Mouse (Mus musculus) intestine, postnatal 0 days (tissue): ENCODE data around the gene Lysmd1. TPM values are rescaled to one million over a fixed set of nuclear protein-coding genes. Genes with fewer than 3 reads are reported as not detected.

ENCODE experiments used
- ATAC-seq: fragments of 200-750 bp; cut with Nextera tagmentation; 2 replicates; pipeline ENCODE4 v1.8.0; 2017; ENCODE audit warnings: mild to moderate bottlenecking, moderate TSS enrichment, moderate library complexity
- H3K27ac ChIP-seq: fragments of 300-500 bp; sonication (generic); 2 replicates; pipeline ENCODE4 v1.5.1; 2014; ENCODE audit warnings: mild to moderate bottlenecking, low read depth, low read length, moderate library complexity
- H3K27me3 ChIP-seq: fragments of 300-500 bp; sonication (generic); replicated peaks from 2 replicates; pipeline ENCODE4 v1.6.1; 2014; ENCODE audit warnings: low read length, mixed read lengths; ENCODE audit not compliant: control insufficient read depth, insufficient read depth
- H3K36me3 ChIP-seq: fragments of 300-500 bp; sonication (generic); 2 replicates; pipeline ENCODE4 v1.6.1; 2014; ENCODE audit warnings: mild to moderate bottlenecking, moderate library complexity; ENCODE audit not compliant: control insufficient read depth, insufficient read depth
- H3K4me1 ChIP-seq: fragments of 300-500 bp; sonication (generic); replicated peaks from 2 replicates; pipeline ENCODE4 v1.6.1; 2014; ENCODE audit warnings: antibody characterized with exemption, low read length, mixed read lengths; ENCODE audit not compliant: control insufficient read depth, insufficient read depth
- H3K4me2 ChIP-seq: fragments of 300-500 bp; sonication (generic); replicated peaks from 2 replicates; pipeline ENCODE4 v1.6.1; 2014; ENCODE audit warnings: low read depth, mild to moderate bottlenecking, moderate library complexity
- H3K4me3 ChIP-seq: fragments of 300-500 bp; sonication (generic); 2 replicates; pipeline ENCODE4 v1.5.1; 2014; ENCODE audit warnings: low read depth, low read length
- H3K9ac ChIP-seq: fragments of 300-500 bp; sonication (generic); 2 replicates; pipeline ENCODE4 v1.6.1; 2014; ENCODE audit warnings: mild to moderate bottlenecking, low read depth, low read length
- H3K9me3 ChIP-seq: fragments of 300-500 bp; sonication (generic); 2 replicates; pipeline ENCODE4 v1.6.1; 2016; ENCODE audit warnings: mixed run types; ENCODE audit not compliant: control insufficient read depth
- CTCF ChIP-seq: sonication (generic); IDR thresholded peaks from 2 replicates; pipeline ENCODE4 v1.5.1; 2016; ENCODE audit warnings: low read depth, mild to moderate bottlenecking, control low read depth, antibody characterized with exemption, moderate library complexity
- WGBS: fragments of 180-500 bp; shearing (Covaris S2); extraction: QIAGEN DNeasy Blood & Tissue Kit; methylation state at CpG from one replicate; pipeline ENCODE4 v1.1.7; 2014; 5-methylcytosine and 5-hydroxymethylcytosine counted together
- polyA plus RNA-seq: library from polyadenylated mRNA; unstranded; fragments of >200 nt; fragmentation: Nextera tagmentation; extraction: Ambion mirVana; gene quantifications from 2 replicates; pipeline ENCODE4 v1.2.1, GENCODE M21; 2015

Lysmd1 gene
- polyA plus RNA-seq, 1 experiment from 2014 or later: 7.1 TPM

DNA sequence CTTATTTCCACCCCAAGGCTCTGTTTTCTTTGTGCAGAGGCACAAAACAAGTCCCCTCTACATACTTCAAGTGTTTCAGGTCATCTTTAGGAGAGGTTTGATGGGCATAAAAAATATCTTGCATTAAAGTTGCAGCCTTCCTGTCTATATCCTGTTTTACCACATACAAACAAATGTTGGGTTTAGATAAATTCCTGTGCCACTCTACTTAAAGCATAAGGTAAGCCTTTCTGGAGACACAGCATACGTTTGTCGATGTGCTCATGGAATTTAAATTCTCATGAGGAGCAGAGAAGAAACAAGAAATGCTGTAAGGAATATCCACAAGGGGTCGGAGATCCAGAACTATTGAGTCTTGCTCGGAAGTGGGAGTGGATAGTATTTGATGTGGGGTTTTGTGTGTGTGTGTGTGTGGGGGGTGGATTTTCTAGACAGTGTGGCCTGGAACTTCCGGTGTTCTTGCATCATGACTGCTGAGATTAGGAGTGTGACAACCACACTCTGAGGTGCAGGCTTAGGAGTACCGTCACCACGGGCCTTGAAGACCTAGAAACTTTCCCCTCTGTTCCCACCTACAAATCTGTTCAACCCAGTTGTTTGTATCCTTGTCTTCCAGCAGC is 1.7 kb downstream of the Lysmd1 start:
- 72% methylated on average over 7 of the region's 7 CpGs for WGBS
- Histone ChIP-seq H3K36me3 (peaks cover 21% of the 10 kb centered on the region), H3K9ac (no peak overlapping the region), H3K27me3 (no peaks in the 10 kb centered on the region), H3K4me2 (peak overlapping the region; percentile 69), H3K4me1 (peaks cover 7% of the 10 kb centered on the region; the same call in 1 of the 2 replicates), H3K27ac (0 out of 2 replicates have a peak overlapping the region, but pooled peaks have one; percentile 46), H3K9me3 (no peaks in the 10 kb centered on the region), H3K4me3 (no peak overlapping the region; the same call in 1 of the 2 replicates)
- no peak for ATAC-seq
- TF ChIP-seq CTCF: 0 out of 2 replicates have a peak, but pooled peaks have one; percentile 6

DNA sequence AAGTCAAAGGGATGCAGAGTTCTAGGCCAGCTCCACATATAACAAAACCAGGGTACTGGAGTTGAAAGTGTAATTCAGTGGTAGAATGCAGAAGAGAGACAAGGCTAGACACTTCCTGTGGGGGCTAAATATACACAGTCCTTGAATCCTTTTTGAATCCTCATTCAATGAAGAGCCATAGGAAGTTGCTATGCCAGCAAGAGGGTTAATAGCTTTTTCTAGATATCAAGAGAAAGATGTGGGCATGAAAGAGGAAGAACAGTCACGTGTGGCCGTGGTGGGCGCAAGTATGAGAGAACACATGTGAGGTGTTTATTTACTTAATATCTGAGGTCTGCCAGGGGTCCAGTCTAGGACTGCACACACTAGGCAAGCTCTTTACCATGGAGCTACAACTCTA is 2.4 kb downstream of the Lysmd1 start:
- H3K9me3 ChIP-seq: no peaks in the 10 kb centered on the region
- H3K27ac ChIP-seq: no peak overlapping the region
- H3K27me3 ChIP-seq: no peaks in the 10 kb centered on the region
- no peak overlapping the region for H3K4me3 ChIP-seq
- ATAC-seq: no peak
- TF ChIP-seq CTCF: no peak
- peaks cover 17% of the 10 kb centered on the region for H3K36me3 ChIP-seq
- no peak overlapping the region for H3K9ac ChIP-seq
- peaks cover 7% of the 10 kb centered on the region; the same call in 1 of the 2 replicates for H3K4me1 ChIP-seq
- WGBS: 73% methylated on average over 3 of the region's 3 CpGs
- no peak overlapping the region for H3K4me2 ChIP-seq

DNA sequence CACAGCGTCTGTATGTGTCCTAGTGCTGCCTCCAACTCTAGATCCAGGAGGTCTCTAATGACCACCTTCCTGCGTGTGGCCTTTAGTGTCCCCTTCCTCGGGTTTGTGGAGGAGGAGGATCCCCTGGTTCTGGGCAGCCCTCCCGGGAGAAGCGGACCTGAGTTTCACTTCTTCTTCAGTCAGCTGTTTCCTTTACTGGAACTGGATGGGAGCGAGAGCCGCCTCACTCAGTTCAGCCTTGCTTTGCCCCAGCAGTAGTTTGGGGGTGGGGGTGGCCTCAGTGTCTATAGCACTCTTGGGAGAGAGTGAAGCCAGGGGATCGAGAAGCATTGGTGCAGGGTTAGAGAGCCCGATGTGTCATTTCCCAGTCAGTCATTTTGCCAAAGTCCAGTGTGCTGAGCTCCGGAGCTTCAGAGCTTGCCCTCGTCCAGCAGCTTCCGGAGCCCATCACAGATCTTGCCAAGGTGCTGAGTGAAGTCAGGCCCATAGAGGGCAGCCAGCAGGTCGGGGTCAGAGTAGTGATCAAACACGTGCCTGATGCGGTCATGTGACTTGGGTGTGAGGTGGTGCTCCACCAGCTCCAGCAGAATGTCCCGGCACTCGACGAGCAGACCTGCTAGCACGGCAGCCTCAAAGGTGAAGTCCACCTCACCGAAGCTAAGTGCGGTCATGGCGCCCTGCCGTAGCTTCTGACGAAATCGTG is 5.8 kb downstream of the Lysmd1 start:
- Histone ChIP-seq H3K9me3 (no peaks in the 10 kb centered on the region), H3K4me3 (no peak overlapping the region), H3K27ac (no peak overlapping the region; the same call in 1 of the 2 replicates), H3K36me3 (peaks cover 17% of the 10 kb centered on the region), H3K4me1 (no peaks in the 10 kb centered on the region), H3K27me3 (no peaks in the 10 kb centered on the region), H3K9ac (no peak overlapping the region), H3K4me2 (no peak overlapping the region)
- no peak for TF ChIP-seq CTCF
- 68% methylated on average over 25 of the region's 25 CpGs for WGBS
- no peak for ATAC-seq

GRCm38 (mm10) chr3:95140289-95140595 is 6.4 kb downstream of the Lysmd1 start:
- TF ChIP-seq CTCF: no peak
- ATAC-seq: no peak
- no peak overlapping the region for H3K4me2 ChIP-seq

DNA sequence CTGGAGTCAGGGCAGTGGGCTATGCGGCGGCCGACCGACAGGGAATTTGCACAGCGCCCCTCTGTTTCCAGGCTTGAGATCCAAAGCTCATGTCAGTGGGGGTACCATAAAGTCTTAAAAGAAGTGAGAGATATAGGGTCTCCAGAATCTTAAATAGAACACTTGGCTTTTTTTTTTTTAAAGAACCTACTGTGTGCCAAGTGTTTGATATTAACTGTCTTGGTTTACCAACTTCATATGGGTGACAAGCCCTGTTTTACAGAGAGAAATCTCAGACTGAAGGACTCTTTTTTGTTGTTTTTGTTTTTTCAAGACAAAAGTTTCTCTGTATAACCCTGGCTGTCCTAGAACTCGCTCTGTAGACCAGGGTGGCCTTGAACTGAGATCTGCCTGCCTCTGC is 6.9 kb downstream of the Lysmd1 start:
- H3K4me2 ChIP-seq: no peak overlapping the region
- TF ChIP-seq CTCF: no peak
- H3K36me3 ChIP-seq: peaks cover 17% of the 10 kb centered on the region
- H3K4me1 ChIP-seq: no peaks in the 10 kb centered on the region
- H3K4me3 ChIP-seq: no peak overlapping the region
- no peak overlapping the region for H3K9ac ChIP-seq
- H3K9me3 ChIP-seq: no peaks in the 10 kb centered on the region
- no peaks in the 10 kb centered on the region for H3K27me3 ChIP-seq
- 0 out of 2 replicates have a peak overlapping the region, but pooled peaks have one; percentile 15 for H3K27ac ChIP-seq
- WGBS: 94% methylated on average over 6 of the region's 6 CpGs
- ATAC-seq: no peak

More at GRCm38 (mm10) chr3:95140289-95140595, 6.4 kb downstream of the Lysmd1 start:
- Histone ChIP-seq H3K4me3 (no peak overlapping the region), H3K9ac (no peak overlapping the region), H3K36me3 (peaks cover 17% of the 10 kb centered on the region), H3K9me3 (no peaks in the 10 kb centered on the region), H3K27ac (peak overlapping the region; percentile 15; the same call in 1 of the 2 replicates), H3K4me1 (no peaks in the 10 kb centered on the region), H3K27me3 (no peaks in the 10 kb centered on the region)
- 73% methylated on average over 18 of the region's 18 CpGs for WGBS

DNA sequence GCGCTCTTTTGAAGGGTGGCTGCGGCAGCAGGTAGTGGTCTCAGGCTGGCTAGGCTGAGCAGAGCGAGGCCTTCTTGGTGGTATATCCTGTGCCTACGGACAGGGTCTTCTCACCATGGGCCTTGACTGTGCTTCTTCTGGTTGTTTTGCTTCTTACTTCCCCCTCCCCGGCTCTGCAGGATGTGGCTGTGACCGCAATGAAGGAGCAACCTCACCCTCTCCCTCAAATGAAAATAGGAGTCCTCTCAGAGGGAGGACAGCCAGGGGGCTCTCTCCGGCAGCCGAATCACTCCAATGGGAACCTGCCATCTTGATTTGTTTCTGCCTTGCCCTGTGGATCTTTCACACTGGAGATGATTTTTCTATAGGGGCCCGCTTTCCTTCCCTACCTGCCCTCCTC is 7.6 kb downstream of the Lysmd1 start:
- TF ChIP-seq CTCF: no peak
- Histone ChIP-seq H3K4me1 (no peaks in the 10 kb centered on the region), H3K9me3 (no peaks in the 10 kb centered on the region), H3K4me3 (no peak overlapping the region), H3K4me2 (no peak overlapping the region), H3K27me3 (no peaks in the 10 kb centered on the region), H3K36me3 (peaks cover 17% of the 10 kb centered on the region), H3K27ac (no peak overlapping the region), H3K9ac (no peak overlapping the region)
- WGBS: 92% methylated on average over 9 of the region's 9 CpGs
- no peak for ATAC-seq
